Mouse (Mus musculus): ENCODE measurements at regions not wholly inside any gene's neighbourhood (a gene's known extent, or its start where the extent isn't known, plus 50 kb on each side); places are given as distances from the start of the nearest gene placed in this dataset.

GRCm38 (mm10) chr5:53346756-53347155 is 79.9 kb downstream of the Smim20 start:
- no peak for TF ChIP-seq GATA1 (IDR thresholded peaks at IDR 0.05; ENCODE audit: borderline replicate concordance, low read length)
- no peak for TF ChIP-seq FLI1 (IDR thresholded peaks at IDR 0.05; ENCODE audit: low read length)

Measured in megakaryocyte, embryonic 14.5 days (primary cell).